ENCODE assay signal across 9 mouse cellular contexts in the genomic region with DNA sequence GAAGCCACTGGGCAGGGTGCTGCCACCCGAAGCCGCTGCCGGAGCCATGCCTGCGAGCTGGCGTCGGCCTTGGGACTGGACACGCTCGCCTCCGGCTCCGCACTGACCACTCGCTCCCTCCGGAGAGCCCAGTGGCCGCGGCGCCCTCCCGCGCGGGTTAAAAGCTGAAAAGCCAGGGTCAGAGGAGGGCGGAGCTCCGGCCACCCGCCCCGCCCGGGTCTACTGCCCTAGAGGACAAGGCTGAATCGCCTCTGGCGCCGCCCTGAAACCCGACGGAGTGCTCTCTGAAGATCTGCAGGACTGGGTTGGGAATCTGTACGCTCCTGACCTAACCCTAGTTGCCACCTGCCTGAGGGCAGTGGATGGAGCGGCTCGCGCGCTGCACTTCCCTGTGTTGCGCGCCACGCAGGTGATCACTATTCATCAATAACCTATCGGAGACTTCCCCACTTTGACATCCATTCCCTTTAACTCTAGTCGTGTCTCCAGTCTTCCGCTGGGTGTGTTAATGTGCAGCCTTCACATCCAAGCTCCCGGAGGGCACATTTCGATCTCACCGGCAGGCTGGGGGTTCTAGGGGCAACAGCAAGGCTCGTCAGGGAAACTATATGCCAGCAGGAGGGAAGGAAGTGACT. TPM values are rescaled to one million over a fixed set of nuclear protein-coding genes. Genes with fewer than 3 reads are reported as not detected.
DNase-seq lines count a peak whose midpoint lies in the region; ATAC-seq and TF ChIP-seq lines count a peak whose summit lies in the region.
"Had no signal": no experiment of that assay in that cellular context is flagged by ENCODE, and none has a peak within 500 bp of the region (broad histone marks: within the 10 kb centered on the region; RNA-seq: fewer than 3 reads in every experiment).

Mal (minus strand) TSS at position 610 of the 635 bp plus-strand sequence.

- no peak within 1 kb of the TSS for H3K27ac ChIP-seq in forebrain, embryonic 15.5 days (replicated peaks)
- H3K27ac ChIP-seq in hindbrain, embryonic 13.5 days = no peak within 1 kb of the TSS
- peak within 1 kb of the TSS; percentile 80 for H3K27ac ChIP-seq in lung, embryonic 15.5 days
- H3K27ac ChIP-seq: macrophage had no signal

- peak; percentile 3 for DNase-seq in brain, embryonic 14.5 days (ENCODE audit: low read depth)
- no peak for DNase-seq in layer of hippocampus, postnatal 14 days (ENCODE audit: low spot score in 2 of 2)
- peak; percentile 13 for DNase-seq in retina, postnatal 7 days (ENCODE audit: low read depth, low spot score)
- no peak for DNase-seq in B cell, adult 2 months

- no peak for TF ChIP-seq CTCF in E14TG2a.4 (conservative IDR thresholded peaks at IDR 0.05; ENCODE audit: low read length)
- TF ChIP-seq CTCF in brain, embryonic 14.5 days (IDR thresholded peaks at IDR 0.05; ENCODE audit: borderline replicate concordance, extremely low read depth, insufficient read depth, insufficient read length) = no peak

- peaks cover under 1% of the 10 kb centered on the region; the same call in 1 of the 2 replicates for H3K9me3 ChIP-seq in E14TG2a.4 (ENCODE audit: low read length)
- no peaks in the 10 kb centered on the region for H3K9me3 ChIP-seq in forebrain, embryonic 15.5 days
- H3K9me3 ChIP-seq in hindbrain, embryonic 13.5 days = no peaks in the 10 kb centered on the region
- no peaks in the 10 kb centered on the region for H3K9me3 ChIP-seq in lung, embryonic 15.5 days

- peak within 1 kb of the TSS; percentile 33 for H3K9ac ChIP-seq in forebrain, embryonic 15.5 days (replicated peaks)
- H3K9ac ChIP-seq in hindbrain, embryonic 13.5 days = peak within 1 kb of the TSS; percentile 69
- peak within 1 kb of the TSS; percentile 33 for H3K9ac ChIP-seq in lung, embryonic 15.5 days

- H3K4me1 ChIP-seq in E14TG2a.4 (replicated peaks; ENCODE audit: low read depth, low read length) = peaks cover 27% of the 10 kb centered on the region
- H3K4me1 ChIP-seq in forebrain, embryonic 15.5 days = peaks cover 10% of the 10 kb centered on the region
- peaks cover 15% of the 10 kb centered on the region for H3K4me1 ChIP-seq in hindbrain, embryonic 13.5 days (replicated peaks)
- H3K4me1 ChIP-seq in lung, embryonic 15.5 days = peaks cover 22% of the 10 kb centered on the region; the same call in 1 of the 2 replicates

- no peak for ATAC-seq in forebrain, embryonic 15.5 days (replicated peaks)
- ATAC-seq in hindbrain, embryonic 13.5 days (ENCODE audit: low FRiP score) = 0 out of 2 replicates have a peak, but pooled peaks have one; percentile 32
- ATAC-seq in lung, embryonic 15.5 days (ENCODE audit: borderline replicate concordance, extremely low read depth, low FRiP score, low TSS enrichment) = 0 out of 2 replicates have a peak, but pooled peaks have one; percentile 25

- H3K4me3 ChIP-seq in E14TG2a.4 (replicated peaks; ENCODE audit: low read length) = peak within 1 kb of the TSS; percentile 79
- peak within 1 kb of the TSS; percentile 38 for H3K4me3 ChIP-seq in forebrain, embryonic 15.5 days
- H3K4me3 ChIP-seq in hindbrain, embryonic 13.5 days = peak within 1 kb of the TSS; percentile 48
- H3K4me3 ChIP-seq in lung, embryonic 15.5 days = peak within 1 kb of the TSS; percentile 46

- H3K36me3 ChIP-seq in E14TG2a.4 (ENCODE audit: insufficient read depth, low read length) = no peaks in the 10 kb centered on the region
- no peaks in the 10 kb centered on the region for H3K36me3 ChIP-seq in forebrain, embryonic 15.5 days
- H3K36me3 ChIP-seq in hindbrain, embryonic 13.5 days = no peaks in the 10 kb centered on the region
- no peaks in the 10 kb centered on the region for H3K36me3 ChIP-seq in lung, embryonic 15.5 days

- H3K4me2 ChIP-seq in forebrain, embryonic 15.5 days (replicated peaks) = peak within 1 kb of the TSS; percentile 58
- peak within 1 kb of the TSS; percentile 91 for H3K4me2 ChIP-seq in hindbrain, embryonic 13.5 days
- H3K4me2 ChIP-seq in lung, embryonic 15.5 days = peak within 1 kb of the TSS; percentile 78

- under 1% methylated on average over 43 of the region's 43 CpGs for WGBS in forebrain, embryonic 15.5 days
- under 1% methylated on average over 43 of the region's 43 CpGs for WGBS in hindbrain, embryonic 13.5 days
- WGBS in lung, embryonic 15.5 days = 2% methylated on average over 43 of the region's 43 CpGs

- no peak for TF ChIP-seq POLR2A in brain, embryonic 14.5 days (IDR thresholded peaks at IDR 0.05; ENCODE audit: borderline replicate concordance, extremely low read depth, insufficient read depth, insufficient read length, poor library complexity, severe bottlenecking)

- H3K27me3 ChIP-seq in E14TG2a.4 (ENCODE audit: insufficient read depth, low read length) = peaks cover 89% of the 10 kb centered on the region
- peaks cover 49% of the 10 kb centered on the region for H3K27me3 ChIP-seq in forebrain, embryonic 15.5 days
- peaks cover 65% of the 10 kb centered on the region for H3K27me3 ChIP-seq in hindbrain, embryonic 13.5 days
- H3K27me3 ChIP-seq in lung, embryonic 15.5 days = peaks cover 38% of the 10 kb centered on the region

RNA-seq across cellular contexts. Expression of gene Mal, which starts in this region (rescaled TPM):
- polyA plus RNA-seq in brain, embryonic 14.5 days (2012; rRNA removed) = 0.68 and 1.0 TPM in 2 replicates
- 1.0 and 1.4 TPM in 2 replicates for polyA plus RNA-seq in forebrain, embryonic 15.5 days (2015; fragmentation: Nextera tagmentation; extraction: Ambion mirVana)
- 2.6 and 2.7 TPM in 2 replicates for polyA plus RNA-seq in hindbrain, embryonic 13.5 days (2015; fragmentation: Nextera tagmentation; extraction: Ambion mirVana)
- 10 to 100 TPM; 55.4 to 57.5 TPM for total RNA-seq in layer of hippocampus, postnatal 14 days (2021)
- 11.2 and 14.3 TPM in 2 replicates for polyA plus RNA-seq in lung, embryonic 15.5 days (2015; fragmentation: Nextera tagmentation; extraction: Ambion mirVana)
- polyA plus RNA-seq: macrophage had no signal

Comparison
In these comparisons a context has a peak if more than half of its experiments do, and no peak if none do; other contexts are left out.
1. DNase-seq: peak in brain, embryonic 14.5 days (single experiment) and retina, postnatal 7 days (single experiment); none in layer of hippocampus, postnatal 14 days (0 of 2) and B cell, adult 2 months (0 of 2).
2. Peak in every context shown above with its lines, with median percentiles within 50 percentile points of each other: H3K4me3 ChIP-seq, H3K4me2 ChIP-seq and H3K9ac ChIP-seq.